Mouse (Mus musculus): ENCODE measurements around the gene 2510039O18Rik.

DNA sequence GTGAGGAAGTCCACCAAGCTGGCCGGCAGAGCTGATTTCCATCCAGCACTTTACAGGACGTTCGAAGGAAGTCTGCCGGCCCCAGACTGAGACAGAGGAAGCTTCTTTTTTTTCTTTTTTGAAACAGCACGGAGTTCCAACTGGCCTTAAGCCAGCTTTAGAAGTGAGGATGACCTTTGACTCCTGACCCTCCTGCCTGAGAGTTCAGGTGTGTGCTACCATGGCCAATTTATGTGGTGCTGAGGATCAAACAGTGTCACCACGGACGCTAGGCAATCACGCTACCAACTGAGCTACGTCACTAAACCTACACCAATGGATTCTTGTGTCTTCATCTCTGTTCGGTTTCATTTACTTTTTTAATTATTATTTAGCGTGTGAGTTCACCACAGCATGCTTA is 18.4 kb upstream of the 2510039O18Rik start:
- TF ChIP-seq CTCF (IDR thresholded peaks at IDR 0.05) (no peak), EP300 (IDR thresholded peaks at IDR 0.05) (no peak)

Measured in lung, postnatal 0 days (tissue).